Comparison of ENCODE assay signal across 11 mouse cellular contexts in the genomic region with DNA sequence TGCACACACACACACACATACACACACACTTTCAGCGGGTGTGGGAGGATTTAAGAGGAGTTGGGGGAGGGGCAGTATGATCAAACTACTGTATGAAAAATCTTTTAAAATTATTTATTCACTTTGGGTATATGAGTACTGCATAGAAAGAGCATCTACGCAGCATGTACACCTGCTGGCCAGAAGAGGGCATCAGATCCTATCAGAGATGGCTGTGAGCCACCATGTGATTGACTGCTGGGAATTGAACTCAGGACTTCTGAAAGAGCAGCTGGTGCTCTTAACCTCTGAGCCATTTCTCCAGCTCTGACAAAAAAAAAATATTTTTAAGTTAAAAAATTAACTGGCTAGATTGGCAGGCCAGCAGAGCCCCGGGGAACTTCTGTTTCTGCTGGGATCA. TPM values are rescaled to one million over a fixed set of nuclear protein-coding genes. Genes with fewer than 3 reads are reported as not detected.
DNase-seq lines count a peak whose midpoint lies in the region; ATAC-seq and TF ChIP-seq lines count a peak whose summit lies in the region.
"Had no signal": no experiment of that assay in that cellular context is flagged by ENCODE, and none has a peak within 500 bp of the region (broad histone marks: within the 10 kb centered on the region; RNA-seq: fewer than 3 reads in every experiment).

No protein-coding gene starts in this region.

- peak; percentile 51 for TF ChIP-seq RAD21 in CH12.LX (IDR thresholded peaks at IDR 0.05; ENCODE audit: low read depth, low read length)

- TF ChIP-seq POLR2A in CH12.LX (IDR thresholded peaks at IDR 0.05; ENCODE audit: low read depth, low read length), result no peak
- no peak for TF ChIP-seq POLR2A in bone marrow, adult 2 months (IDR thresholded peaks at IDR 0.05; ENCODE audit: borderline replicate concordance, control insufficient read depth, low read depth, low read length)

- H3K36me3 ChIP-seq in intestine, postnatal 0 days (ENCODE audit: control insufficient read depth, insufficient read depth), result no peaks in the 10 kb centered on the region
- H3K36me3 ChIP-seq in intestine, embryonic 16.5 days (ENCODE audit: control insufficient read depth, insufficient read depth, low read length), result no peaks in the 10 kb centered on the region
- H3K36me3 ChIP-seq in CH12.LX (replicated peaks in 1 of 2; ENCODE audit: control insufficient read depth in 1 of 2, insufficient read depth in 1 of 2, low read length in 1 of 2), result no peaks in the 10 kb centered on the region
- H3K36me3 ChIP-seq in lung, postnatal 0 days (ENCODE audit: insufficient read depth, low read length), result no peaks in the 10 kb centered on the region
- H3K36me3 ChIP-seq: embryonic facial prominence, embryonic 12.5 days; stomach, embryonic 15.5 days had no signal

- DNase-seq in CH12.LX (ENCODE audit: extremely low read depth), result peak; percentile 40
- peak; percentile 58 for DNase-seq in lung, postnatal 0 days (ENCODE audit: low spot score)
- no peak for DNase-seq in adrenal gland, adult 18-20 months (ENCODE audit: low spot score in 2 of 2)
- DNase-seq in right cerebral cortex, postnatal 4 days, result no peak
- no peak for DNase-seq in T-cell, adult 2 months (ENCODE audit: low spot score)

- no peaks in the 10 kb centered on the region for H3K9me3 ChIP-seq in intestine, postnatal 0 days (ENCODE audit: control insufficient read depth)
- H3K9me3 ChIP-seq in intestine, embryonic 16.5 days (ENCODE audit: control insufficient read depth, low read length), result no peaks in the 10 kb centered on the region
- peaks cover 23% of the 10 kb centered on the region for H3K9me3 ChIP-seq in CH12.LX (replicated peaks; ENCODE audit: low read length)
- H3K9me3 ChIP-seq in lung, postnatal 0 days (ENCODE audit: low read length), result no peaks in the 10 kb centered on the region
- H3K9me3 ChIP-seq: embryonic facial prominence, embryonic 12.5 days; stomach, embryonic 15.5 days had no signal

- no peak for ATAC-seq in intestine, postnatal 0 days
- ATAC-seq in intestine, embryonic 16.5 days, result no peak
- ATAC-seq in lung, postnatal 0 days, result no peak

- in situ Hi-C loops in CH12.LX (cut with MboI; ENCODE audit: low pct_ligation_motif_present, low pct_unique_long_range_greater_than_20kb, low sequenced_read_pairs), result loop anchor here (10.0 kb wide), 1 partner anchor 90 kb away; no protein-coding TSS in a partner anchor

- no peak overlapping the region for H3K27ac ChIP-seq in intestine, postnatal 0 days (ENCODE audit: low read depth, low read length)
- no peak overlapping the region for H3K27ac ChIP-seq in intestine, embryonic 16.5 days (ENCODE audit: low read length)
- H3K27ac ChIP-seq in CH12.LX (ENCODE audit: insufficient read depth, low read depth), result no peak overlapping the region
- no peak overlapping the region for H3K27ac ChIP-seq in bone marrow, adult 2 months (ENCODE audit: control insufficient read depth, insufficient read depth, low read depth, low read length, poor library complexity)
- no peak overlapping the region for H3K27ac ChIP-seq in lung, postnatal 0 days (ENCODE audit: low read length)
- H3K27ac ChIP-seq: embryonic facial prominence, embryonic 12.5 days; stomach, embryonic 15.5 days had no signal

- peak; percentile 72 for TF ChIP-seq CTCF in intestine, postnatal 0 days (IDR thresholded peaks at IDR 0.05; ENCODE audit: low read depth)
- TF ChIP-seq CTCF in CH12.LX (conservative IDR thresholded peaks at IDR 0.05 in 1 of 2, IDR thresholded peaks at IDR 0.05 in 1 of 2; ENCODE audit: low read depth in 2 of 2, low read length in 2 of 2), result peak; percentile 27 to 71; a peak in 3 of 4 replicates
- peak; percentile 50 for TF ChIP-seq CTCF in bone marrow, adult 2 months (IDR thresholded peaks at IDR 0.05; ENCODE audit: control insufficient read depth, insufficient read depth, low read length)
- peak; percentile 70 for TF ChIP-seq CTCF in lung, postnatal 0 days (IDR thresholded peaks at IDR 0.05)

- H3K79me2 ChIP-seq in CH12.LX (replicated peaks; ENCODE audit: control insufficient read depth, extremely low read depth, insufficient read depth, poor library complexity, severe bottlenecking), result no peaks in the 10 kb centered on the region

- 58% methylated on average over 3 of the region's 3 CpGs for WGBS in intestine, postnatal 0 days
- WGBS in intestine, embryonic 16.5 days, result 55% methylated on average over 3 of the region's 3 CpGs
- WGBS in bone marrow, adult 2 months, result 42% methylated on average over 3 of the region's 3 CpGs
- WGBS in lung, postnatal 0 days, result 44% methylated on average over 3 of the region's 3 CpGs

- dilution Hi-C loops in CH12.LX (cut with MboI; ENCODE audit: extremely low pct_ligation_motif_present, extremely low pct_unique_long_range_greater_than_20kb, low sequenced_read_pairs), result no loop called here

- TF ChIP-seq EP300 in CH12.LX (IDR thresholded peaks at IDR 0.05; ENCODE audit: low read length), result no peak
- TF ChIP-seq EP300 in lung, postnatal 0 days (IDR thresholded peaks at IDR 0.05), result no peak

- H3K9ac ChIP-seq in intestine, postnatal 0 days (ENCODE audit: low read depth, low read length), result no peak overlapping the region
- no peak overlapping the region for H3K9ac ChIP-seq in intestine, embryonic 16.5 days (ENCODE audit: low read depth, low read length)
- no peak overlapping the region for H3K9ac ChIP-seq in CH12.LX (ENCODE audit: insufficient read depth, low read depth)
- no peak overlapping the region for H3K9ac ChIP-seq in lung, postnatal 0 days (replicated peaks; ENCODE audit: low read depth)
- H3K9ac ChIP-seq: embryonic facial prominence, embryonic 12.5 days; stomach, embryonic 15.5 days had no signal

- H3K4me1 ChIP-seq in intestine, postnatal 0 days (replicated peaks; ENCODE audit: control insufficient read depth, insufficient read depth, low read length), result 0 out of 2 replicates have a peak, but pooled peaks cover 3% of the 10 kb centered on the region
- no peaks in the 10 kb centered on the region; the same call in 1 of the 2 replicates for H3K4me1 ChIP-seq in intestine, embryonic 16.5 days (ENCODE audit: control insufficient read depth, insufficient read depth, low read length)
- H3K4me1 ChIP-seq in CH12.LX (ENCODE audit: control insufficient read depth in 1 of 2, insufficient read depth in 2 of 2), result peaks cover 3 to 14% of the 10 kb centered on the region in 2 experiments
- no peaks in the 10 kb centered on the region for H3K4me1 ChIP-seq in bone marrow, adult 2 months (ENCODE audit: control insufficient read depth, insufficient read depth, low read length)
- H3K4me1 ChIP-seq in lung, postnatal 0 days (ENCODE audit: insufficient read depth, low read depth, low read length), result peaks cover 8% of the 10 kb centered on the region; the same call in 1 of the 2 replicates

- H3K4me2 ChIP-seq in intestine, postnatal 0 days (replicated peaks; ENCODE audit: low read depth), result no peak overlapping the region
- no peak overlapping the region for H3K4me2 ChIP-seq in intestine, embryonic 16.5 days (ENCODE audit: low read depth, low read length)
- H3K4me2 ChIP-seq in CH12.LX (ENCODE audit: insufficient read depth, low read depth, poor library complexity, severe bottlenecking), result no peak overlapping the region
- H3K4me2 ChIP-seq in lung, postnatal 0 days (replicated peaks; ENCODE audit: low read depth, low read length), result no peak overlapping the region
- H3K4me2 ChIP-seq: embryonic facial prominence, embryonic 12.5 days; stomach, embryonic 15.5 days had no signal

- H3K27me3 ChIP-seq in intestine, postnatal 0 days (replicated peaks; ENCODE audit: control insufficient read depth, insufficient read depth, low read length), result peaks cover 19% of the 10 kb centered on the region
- peaks cover 4% of the 10 kb centered on the region for H3K27me3 ChIP-seq in intestine, embryonic 16.5 days (replicated peaks; ENCODE audit: control insufficient read depth, insufficient read depth, low read length)
- peaks cover 53% of the 10 kb centered on the region for H3K27me3 ChIP-seq in CH12.LX (replicated peaks)
- H3K27me3 ChIP-seq in lung, postnatal 0 days (replicated peaks; ENCODE audit: insufficient read depth, low read length), result peaks cover 22% of the 10 kb centered on the region

- H3K4me3 ChIP-seq in intestine, postnatal 0 days (ENCODE audit: low read depth, low read length), result no peak overlapping the region
- H3K4me3 ChIP-seq in intestine, embryonic 16.5 days (ENCODE audit: low read length), result no peak overlapping the region
- H3K4me3 ChIP-seq in CH12.LX (replicated peaks in 1 of 3; ENCODE audit: low read depth in 2 of 3, low read length in 2 of 3, poor library complexity in 1 of 3), result no peak overlapping the region
- H3K4me3 ChIP-seq in bone marrow, adult 2 months (replicated peaks; ENCODE audit: control insufficient read depth, low read depth, low read length), result no peak overlapping the region
- H3K4me3 ChIP-seq in lung, postnatal 0 days (ENCODE audit: low read depth, low read length), result no peak overlapping the region
- H3K4me3 ChIP-seq: embryonic facial prominence, embryonic 12.5 days; megakaryocyte, embryonic 14.5 days; stomach, embryonic 15.5 days had no signal

RNA-seq across cellular contexts. Expression of a gene that starts 4.1 kb away (rescaled TPM):
- polyA plus RNA-seq in intestine, postnatal 0 days (2015; fragmentation: Nextera tagmentation; extraction: Ambion mirVana), result 2.4 and 2.6 TPM in 2 replicates
- 3.7 and 4.2 TPM in 2 replicates for polyA plus RNA-seq in intestine, embryonic 16.5 days (2015; fragmentation: Nextera tagmentation; extraction: Ambion mirVana)
- total RNA-seq in CH12.LX (2012; rRNA removed) (0.13 TPM in 1 of 2 replicates, not detected in the other), CH12.LX (2014; rRNA removed) (0.05 TPM in 1 of 2 replicates, not detected in the other)
- not detected in 2 replicates for polyA plus RNA-seq in CH12.LX (2012; ENCODE audit: insufficient read length, low read depth)
- 2.9 and 4.6 TPM in 2 replicates for polyA plus RNA-seq in bone marrow, adult 2 months (2011; ENCODE audit: insufficient read depth, insufficient read length, low replicate concordance, missing spikeins)
- polyA plus RNA-seq in lung, postnatal 0 days (2015; fragmentation: Nextera tagmentation; extraction: Ambion mirVana), result 1.5 and 2.2 TPM in 2 replicates
- 10 to 100 TPM; 13.4 to 16.9 TPM for total RNA-seq in adrenal gland, adult 18-20 months (2021)

RNA-seq across cellular contexts. Expression of a gene that starts 17.0 kb away (rescaled TPM):
- polyA plus RNA-seq in intestine, postnatal 0 days (2015; fragmentation: Nextera tagmentation; extraction: Ambion mirVana), result 0.43 and 0.95 TPM in 2 replicates
- 0.88 and 1.1 TPM in 2 replicates for polyA plus RNA-seq in intestine, embryonic 16.5 days (2015; fragmentation: Nextera tagmentation; extraction: Ambion mirVana)
- total RNA-seq in CH12.LX (2012; rRNA removed), result not detected in 2 replicates
- not detected in 2 replicates for total RNA-seq in CH12.LX (2014; rRNA removed)
- polyA plus RNA-seq in CH12.LX (2012; ENCODE audit: insufficient read length, low read depth), result not detected in 2 replicates
- polyA plus RNA-seq in bone marrow, adult 2 months (2011; ENCODE audit: insufficient read depth, insufficient read length, low replicate concordance, missing spikeins), result not detected in 2 replicates
- polyA plus RNA-seq in lung, postnatal 0 days (2015; fragmentation: Nextera tagmentation; extraction: Ambion mirVana), result not detected in 2 replicates
- total RNA-seq in adrenal gland, adult 18-20 months (2021), result not detected
- polyA plus RNA-seq: embryonic facial prominence, embryonic 12.5 days; stomach, embryonic 15.5 days had no signal

RNA-seq across cellular contexts. Expression of a gene that starts 30.5 kb away (rescaled TPM):
- polyA plus RNA-seq in intestine, postnatal 0 days (2015; fragmentation: Nextera tagmentation; extraction: Ambion mirVana), result not detected in 2 replicates
- polyA plus RNA-seq in intestine, embryonic 16.5 days (2015; fragmentation: Nextera tagmentation; extraction: Ambion mirVana), result not detected in 2 replicates
- total RNA-seq in CH12.LX (2012; rRNA removed), result not detected in 2 replicates
- total RNA-seq in CH12.LX (2014; rRNA removed), result not detected in 2 replicates
- not detected in 2 replicates for polyA plus RNA-seq in CH12.LX (2012; ENCODE audit: insufficient read length, low read depth)
- polyA plus RNA-seq in bone marrow, adult 2 months (2011; ENCODE audit: insufficient read depth, insufficient read length, low replicate concordance, missing spikeins), result not detected in 2 replicates
- polyA plus RNA-seq in lung, postnatal 0 days (2015; fragmentation: Nextera tagmentation; extraction: Ambion mirVana), result not detected in 2 replicates
- not detected for total RNA-seq in adrenal gland, adult 18-20 months (2021)
- polyA plus RNA-seq: embryonic facial prominence, embryonic 12.5 days; stomach, embryonic 15.5 days had no signal

RNA-seq across cellular contexts. Expression of a gene that starts 36.4 kb away (rescaled TPM):
- 2.6 and 3.0 TPM in 2 replicates for polyA plus RNA-seq in intestine, postnatal 0 days (2015; fragmentation: Nextera tagmentation; extraction: Ambion mirVana)
- 5.8 and 6.4 TPM in 2 replicates for polyA plus RNA-seq in intestine, embryonic 16.5 days (2015; fragmentation: Nextera tagmentation; extraction: Ambion mirVana)
- total RNA-seq in CH12.LX (2012; rRNA removed) (10.4 and 11.9 TPM in 2 replicates), CH12.LX (2014; rRNA removed) (6.3 and 6.5 TPM in 2 replicates)
- polyA plus RNA-seq in CH12.LX (2012; ENCODE audit: insufficient read length, low read depth), result 9.0 and 10.1 TPM in 2 replicates
- polyA plus RNA-seq in bone marrow, adult 2 months (2011; ENCODE audit: insufficient read depth, insufficient read length, low replicate concordance, missing spikeins), result 5.1 and 8.4 TPM in 2 replicates
- 7.6 and 8.1 TPM in 2 replicates for polyA plus RNA-seq in lung, postnatal 0 days (2015; fragmentation: Nextera tagmentation; extraction: Ambion mirVana)
- 1 to 10 TPM; 5.1 to 5.5 TPM for total RNA-seq in adrenal gland, adult 18-20 months (2021)

Comparison
In these comparisons a context has a peak if more than half of its experiments do, and no peak if none do; other contexts are left out.
1. DNase-seq: peak in CH12.LX (single experiment) and lung, postnatal 0 days (single experiment); none in adrenal gland, adult 18-20 months (0 of 2), right cerebral cortex, postnatal 4 days (single experiment) and T-cell, adult 2 months (single experiment).
2. Peak in every context shown above with its lines, with median percentiles within 50 percentile points of each other: CTCF ChIP-seq.